Mouse (Mus musculus) intestine, postnatal 0 days (tissue): ENCODE measurements around the gene Kansl1. TPM values are rescaled to one million over a fixed set of nuclear protein-coding genes. Genes with fewer than 3 reads are reported as not detected.

Source experiments
- ATAC-seq: fragments of 200-750 bp; cut with Nextera tagmentation; 2 replicates; pipeline ENCODE4 v1.8.0; 2017; ENCODE audit warnings: mild to moderate bottlenecking, moderate TSS enrichment, moderate library complexity
- H3K27ac ChIP-seq: fragments of 300-500 bp; sonication (generic); 2 replicates; pipeline ENCODE4 v1.5.1; 2014; ENCODE audit warnings: mild to moderate bottlenecking, low read depth, low read length, moderate library complexity
- H3K27me3 ChIP-seq: fragments of 300-500 bp; sonication (generic); replicated peaks from 2 replicates; pipeline ENCODE4 v1.6.1; 2014; ENCODE audit warnings: low read length, mixed read lengths; ENCODE audit not compliant: control insufficient read depth, insufficient read depth
- H3K36me3 ChIP-seq: fragments of 300-500 bp; sonication (generic); 2 replicates; pipeline ENCODE4 v1.6.1; 2014; ENCODE audit warnings: mild to moderate bottlenecking, moderate library complexity; ENCODE audit not compliant: control insufficient read depth, insufficient read depth
- H3K4me1 ChIP-seq: fragments of 300-500 bp; sonication (generic); replicated peaks from 2 replicates; pipeline ENCODE4 v1.6.1; 2014; ENCODE audit warnings: antibody characterized with exemption, low read length, mixed read lengths; ENCODE audit not compliant: control insufficient read depth, insufficient read depth
- H3K4me2 ChIP-seq: fragments of 300-500 bp; sonication (generic); replicated peaks from 2 replicates; pipeline ENCODE4 v1.6.1; 2014; ENCODE audit warnings: low read depth, mild to moderate bottlenecking, moderate library complexity
- H3K4me3 ChIP-seq: fragments of 300-500 bp; sonication (generic); 2 replicates; pipeline ENCODE4 v1.5.1; 2014; ENCODE audit warnings: low read depth, low read length
- H3K9ac ChIP-seq: fragments of 300-500 bp; sonication (generic); 2 replicates; pipeline ENCODE4 v1.6.1; 2014; ENCODE audit warnings: mild to moderate bottlenecking, low read depth, low read length
- H3K9me3 ChIP-seq: fragments of 300-500 bp; sonication (generic); 2 replicates; pipeline ENCODE4 v1.6.1; 2016; ENCODE audit warnings: mixed run types; ENCODE audit not compliant: control insufficient read depth
- CTCF ChIP-seq: sonication (generic); IDR thresholded peaks from 2 replicates; pipeline ENCODE4 v1.5.1; 2016; ENCODE audit warnings: low read depth, mild to moderate bottlenecking, control low read depth, antibody characterized with exemption, moderate library complexity
- WGBS: fragments of 180-500 bp; shearing (Covaris S2); extraction: QIAGEN DNeasy Blood & Tissue Kit; methylation state at CpG from one replicate; pipeline ENCODE4 v1.1.7; 2014; 5-methylcytosine and 5-hydroxymethylcytosine counted together
- polyA plus RNA-seq: library from polyadenylated mRNA; unstranded; fragments of >200 nt; fragmentation: Nextera tagmentation; extraction: Ambion mirVana; gene quantifications from 2 replicates; pipeline ENCODE4 v1.2.1, GENCODE M21; 2015

Kansl1 gene
- polyA plus RNA-seq, 1 experiment from 2014 or later, result 8.1 TPM

DNA sequence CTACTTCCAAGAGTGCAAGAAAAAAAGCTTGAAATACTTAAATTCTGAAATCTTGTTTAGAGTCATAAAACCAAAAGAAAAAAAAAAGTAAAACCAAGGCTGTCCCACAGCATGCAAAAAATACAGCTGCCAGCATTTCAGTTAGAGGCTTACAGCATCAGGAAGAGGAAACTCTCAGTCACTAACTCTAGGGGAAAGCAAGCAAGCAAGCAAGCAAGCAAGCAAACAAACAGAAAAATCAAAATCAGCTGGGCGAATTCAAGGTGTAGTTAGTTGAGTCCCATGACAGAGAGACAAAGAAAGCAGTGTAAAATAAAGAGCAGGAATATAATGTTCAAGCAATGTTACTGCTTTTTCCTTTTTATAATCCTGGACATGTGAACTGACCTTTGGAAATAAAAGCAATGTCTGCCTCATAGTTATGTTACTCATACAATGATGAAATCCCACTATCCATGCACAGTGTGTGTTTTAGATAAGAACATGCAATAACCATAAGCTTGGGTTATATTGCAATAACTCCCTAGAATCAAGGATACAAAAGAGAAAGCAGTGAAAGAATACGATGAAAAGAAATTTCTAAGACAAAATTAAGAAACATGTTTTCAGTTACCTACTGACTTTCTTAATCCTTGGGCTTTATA, 85.4 kb downstream of the Kansl1 start:
- Histone ChIP-seq H3K4me3 (no peak overlapping the region), H3K9ac (no peak overlapping the region), H3K4me1 (peaks cover 4% of the 10 kb centered on the region; the same call in 1 of the 2 replicates), H3K36me3 (peaks cover 4% of the 10 kb centered on the region; the same call in 1 of the 2 replicates), H3K4me2 (peak overlapping the region; percentile 45), H3K27ac (peak overlapping the region; percentile 78), H3K27me3 (no peaks in the 10 kb centered on the region), H3K9me3 (no peaks in the 10 kb centered on the region)
- WGBS, result 38% methylated on average over 2 of the region's 2 CpGs
- TF ChIP-seq CTCF, result no peak
- ATAC-seq, result peak; percentile 98

DNA sequence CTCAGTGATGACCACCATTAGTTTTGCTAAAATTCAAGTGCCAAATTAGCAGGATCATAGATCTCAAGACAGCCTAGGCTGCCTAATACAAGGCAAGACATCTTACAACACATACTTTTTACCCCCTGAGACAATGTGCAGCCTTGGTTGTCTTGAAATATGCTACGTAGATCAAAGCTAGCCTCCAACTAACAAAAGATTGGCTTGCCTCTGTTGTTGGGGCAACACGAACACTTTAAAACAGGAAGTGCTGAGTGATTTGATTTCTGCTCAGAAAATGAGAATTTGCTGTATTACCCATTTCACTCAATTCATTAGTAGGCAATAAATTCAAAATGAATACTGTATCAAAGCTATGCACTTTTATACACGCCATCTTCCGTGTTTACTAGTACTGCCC, 86.8 kb downstream of the Kansl1 start:
- Histone ChIP-seq H3K4me2 (no peak overlapping the region), H3K9ac (no peak overlapping the region), H3K9me3 (no peaks in the 10 kb centered on the region), H3K4me1 (peaks cover 4% of the 10 kb centered on the region; the same call in 1 of the 2 replicates), H3K27ac (no peak overlapping the region), H3K27me3 (no peaks in the 10 kb centered on the region), H3K36me3 (peaks cover 8% of the 10 kb centered on the region; the same call in 1 of the 2 replicates), H3K4me3 (no peak overlapping the region)
- no peak for ATAC-seq
- no peak for TF ChIP-seq CTCF
- WGBS, result 82% methylated on average over 4 of the region's 4 CpGs

DNA sequence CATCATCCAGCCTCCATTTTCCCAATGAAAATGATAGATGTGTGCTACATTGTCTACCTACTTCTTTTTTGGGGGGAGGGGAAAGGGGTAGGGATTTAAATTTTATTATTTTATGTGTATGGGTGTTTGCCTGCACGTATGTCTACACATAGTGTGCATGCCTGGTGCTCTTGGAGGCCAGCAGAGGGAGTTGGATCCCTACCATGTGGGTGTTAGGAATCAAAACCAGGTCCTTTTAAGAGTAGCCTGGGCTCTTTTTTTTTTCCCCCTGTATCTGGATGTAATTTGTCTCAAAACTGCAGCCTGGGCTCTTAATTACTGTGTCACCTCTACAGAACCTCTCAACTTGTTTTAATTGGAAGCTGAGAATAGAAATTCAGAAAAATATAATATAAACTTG, 89.0 kb downstream of the Kansl1 start:
- 65% methylated on average over 1 of the region's 1 CpGs for WGBS

DNA sequence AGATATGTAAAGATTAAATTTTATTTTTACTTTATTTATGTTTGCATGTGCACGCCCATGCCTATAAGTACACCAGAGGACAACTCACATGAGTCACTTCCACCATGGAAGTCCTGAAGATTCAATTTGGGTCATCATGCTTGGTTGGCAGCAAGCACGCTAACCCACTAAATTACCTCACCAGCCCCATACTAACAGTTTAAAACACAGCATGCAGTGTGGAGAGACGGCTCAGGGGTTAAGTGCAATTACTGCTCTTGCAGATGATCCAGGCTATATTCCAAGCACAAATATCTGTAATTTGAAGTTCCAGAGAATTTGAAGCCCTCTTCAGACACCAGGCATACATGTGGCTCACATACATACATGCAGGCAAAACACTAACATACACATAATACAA, 92.4 kb downstream of the Kansl1 start:
- Histone ChIP-seq H3K36me3 (peaks cover 11% of the 10 kb centered on the region; the same call in 1 of the 2 replicates), H3K9ac (no peak overlapping the region), H3K4me2 (no peak overlapping the region), H3K27ac (no peak overlapping the region), H3K4me1 (no peaks in the 10 kb centered on the region), H3K27me3 (no peaks in the 10 kb centered on the region), H3K4me3 (no peak overlapping the region), H3K9me3 (no peaks in the 10 kb centered on the region)
- no peak for TF ChIP-seq CTCF
- no peak for ATAC-seq
- 90% methylated on average over 3 of the region's 3 CpGs for WGBS

More for the DNA sequence above, 89.0 kb downstream of the Kansl1 start:
- no peak overlapping the region for H3K4me3 ChIP-seq
- no peaks in the 10 kb centered on the region for H3K9me3 ChIP-seq
- H3K9ac ChIP-seq, result no peak overlapping the region
- TF ChIP-seq CTCF, result peak; percentile 62
- H3K27ac ChIP-seq, result no peak overlapping the region
- no peak for ATAC-seq
- no peaks in the 10 kb centered on the region for H3K27me3 ChIP-seq
- H3K4me1 ChIP-seq, result peaks cover 4% of the 10 kb centered on the region; the same call in 1 of the 2 replicates
- no peak overlapping the region for H3K4me2 ChIP-seq
- peaks cover 8% of the 10 kb centered on the region; the same call in 1 of the 2 replicates for H3K36me3 ChIP-seq

DNA sequence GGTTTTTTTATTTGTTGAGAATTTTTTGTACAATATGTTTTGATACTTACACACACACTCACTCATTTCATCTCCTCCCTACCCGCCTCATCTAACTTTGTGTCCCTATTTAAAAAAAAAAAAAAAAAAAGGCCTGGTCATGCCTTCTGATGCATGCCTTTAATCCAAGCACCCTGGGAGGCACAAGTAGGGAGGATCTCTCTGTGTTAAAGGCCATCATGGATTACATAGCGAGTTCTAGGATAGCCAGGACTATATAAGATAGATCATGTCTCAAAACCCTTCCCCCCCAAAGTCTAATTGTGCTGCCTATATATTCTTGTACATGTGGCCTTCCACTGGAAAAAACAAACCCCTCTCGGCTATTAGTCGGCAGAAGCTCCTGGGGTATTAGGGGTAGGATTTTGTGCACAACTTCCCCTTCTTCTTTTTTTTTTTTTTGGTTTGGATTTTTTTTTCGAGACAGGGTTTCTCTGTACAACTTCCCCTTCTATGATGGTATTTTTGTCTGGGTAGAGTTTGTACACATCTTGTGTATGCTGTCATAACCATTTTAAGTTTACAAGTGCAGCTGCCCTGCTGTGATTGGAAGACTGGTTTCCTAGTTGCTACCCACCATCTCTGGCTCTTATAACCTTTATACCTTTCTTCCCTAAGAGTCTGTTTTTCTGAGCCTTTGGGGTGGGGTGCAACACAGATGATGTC, 101.0 kb downstream of the Kansl1 start:
- H3K9me3 ChIP-seq, result no peaks in the 10 kb centered on the region
- no peaks in the 10 kb centered on the region for H3K27me3 ChIP-seq
- H3K27ac ChIP-seq, result no peak overlapping the region
- no peak overlapping the region for H3K4me2 ChIP-seq
- H3K4me3 ChIP-seq, result no peak overlapping the region
- H3K9ac ChIP-seq, result no peak overlapping the region
- H3K36me3 ChIP-seq, result no peaks in the 10 kb centered on the region
- no peak for ATAC-seq
- 88% methylated on average over 5 of the region's 5 CpGs for WGBS
- H3K4me1 ChIP-seq, result no peaks in the 10 kb centered on the region
- TF ChIP-seq CTCF, result no peak

DNA sequence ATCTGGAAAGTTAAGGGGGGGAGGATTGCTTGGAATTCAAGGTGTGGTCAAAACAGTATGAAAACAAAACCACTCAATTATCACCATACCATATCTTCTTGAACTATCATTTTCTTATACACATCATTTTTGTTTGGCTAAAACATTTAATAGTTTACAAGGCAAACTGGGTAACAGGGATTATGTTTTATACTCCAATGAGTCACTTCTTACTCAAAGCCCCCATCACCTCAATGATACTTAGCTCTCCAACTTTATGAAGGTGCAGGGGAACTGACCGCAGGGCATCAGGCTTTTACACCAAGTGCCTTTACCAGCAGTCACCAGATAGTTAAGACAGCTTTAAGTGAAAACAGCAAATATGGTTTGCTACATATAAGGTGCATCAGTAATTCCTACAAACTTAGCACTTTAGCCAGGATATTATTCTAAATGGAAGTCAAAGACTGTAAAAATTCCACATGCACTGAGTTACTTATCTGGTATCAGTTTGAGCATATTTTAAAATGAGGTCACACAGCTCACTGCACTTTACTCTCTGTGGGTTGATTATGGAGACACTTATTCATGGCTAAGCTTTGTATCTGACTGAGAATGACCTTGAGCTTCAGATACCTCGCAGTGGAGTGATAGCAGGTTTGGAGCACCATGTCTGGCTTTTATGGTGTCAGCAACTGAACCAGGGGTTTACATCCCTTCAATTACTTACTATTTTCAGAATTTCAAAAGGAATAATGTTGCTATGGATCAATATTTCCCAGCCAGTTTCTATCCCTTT, 104.6 kb downstream of the Kansl1 start:
- ATAC-seq, result no peak; the same call in 1 of the 2 replicates
- peaks cover 6% of the 10 kb centered on the region; the same call in 1 of the 2 replicates for H3K36me3 ChIP-seq
- H3K27ac ChIP-seq, result no peak overlapping the region
- no peak overlapping the region for H3K4me3 ChIP-seq
- H3K27me3 ChIP-seq, result no peaks in the 10 kb centered on the region
- TF ChIP-seq CTCF, result no peak
- H3K9ac ChIP-seq, result no peak overlapping the region
- H3K4me1 ChIP-seq, result no peaks in the 10 kb centered on the region
- WGBS, result 66% methylated on average over 2 of the region's 2 CpGs
- no peak overlapping the region for H3K4me2 ChIP-seq
- no peaks in the 10 kb centered on the region for H3K9me3 ChIP-seq
